Mouse (Mus musculus): ENCODE results near the gene Macf1. TPM values are rescaled to one million over a fixed set of nuclear protein-coding genes. Genes with fewer than 3 reads are reported as not detected.
A peak's percentile ranks its signal among the peaks of the same experiment; 100 is the strongest.
"Not testable (repeated sequence)": the region's sequence is repeated elsewhere in the genome, so short reads cannot be mapped to it uniquely, and the experiment has no call there.

Macf1 gene
- polyA plus RNA-seq, 1 experiment from 2014 or later = 76.5 TPM

- no peak overlapping the region for H3K9ac ChIP-seq (ENCODE audit: low read length)
- DNase-seq (ENCODE audit: low spot score) (no peak), ATAC-seq (no peak)
- H3K36me3 ChIP-seq (ENCODE audit: control insufficient read depth, insufficient read depth, low read length) = peaks cover 87% of the 10 kb centered on the region
- no peak overlapping the region for H3K27ac ChIP-seq (ENCODE audit: low read depth, low read length)
- H3K9me3 ChIP-seq (replicated peaks; ENCODE audit: control insufficient read depth, low read length) = no peaks in the 10 kb centered on the region
- no peaks in the 10 kb centered on the region for H3K27me3 ChIP-seq (replicated peaks; ENCODE audit: control insufficient read depth, insufficient read depth, low read length)
- no peaks in the 10 kb centered on the region for H3K4me1 ChIP-seq (ENCODE audit: control insufficient read depth, insufficient read depth, low read length)
- 94% methylated on average over 3 of the region's 3 CpGs for WGBS
- no peak overlapping the region for H3K4me3 ChIP-seq (ENCODE audit: low read depth, low read length)
- H3K4me2 ChIP-seq (ENCODE audit: low read length) = no peak overlapping the region
These were observed 232.2 kb downstream of the Macf1 start for GRCm38 (mm10) chr4:123451991-123452390.

- H3K4me2 ChIP-seq (ENCODE audit: low read length) = no peak overlapping the region
- H3K4me1 ChIP-seq (ENCODE audit: control insufficient read depth, insufficient read depth, low read length) = no peaks in the 10 kb centered on the region
- H3K27me3 ChIP-seq (replicated peaks; ENCODE audit: control insufficient read depth, insufficient read depth, low read length) = no peaks in the 10 kb centered on the region
- no peak overlapping the region for H3K27ac ChIP-seq (ENCODE audit: low read depth, low read length)
- no peak overlapping the region for H3K4me3 ChIP-seq (ENCODE audit: low read depth, low read length)
- ATAC-seq = no peak
- H3K36me3 ChIP-seq (ENCODE audit: control insufficient read depth, insufficient read depth, low read length) = peaks cover 76% of the 10 kb centered on the region
- H3K9me3 ChIP-seq (replicated peaks; ENCODE audit: control insufficient read depth, low read length) = no peaks in the 10 kb centered on the region
- no peak for DNase-seq (ENCODE audit: low spot score)
- no peak overlapping the region for H3K9ac ChIP-seq (ENCODE audit: low read length)
These were observed 234.9 kb downstream of the Macf1 start for GRCm38 (mm10) chr4:123449304-123449703.

GRCm38 (mm10) chr4:123448015-123448414, 236.1 kb downstream of the Macf1 start:
- Histone ChIP-seq H3K27ac (ENCODE audit: low read depth, low read length) (no peak overlapping the region), H3K36me3 (ENCODE audit: control insufficient read depth, insufficient read depth, low read length) (peaks cover 79% of the 10 kb centered on the region)

GRCm38 (mm10) chr4:123447251-123447650, 236.9 kb downstream of the Macf1 start:
- Histone ChIP-seq H3K9ac (ENCODE audit: low read length) (no peak overlapping the region), H3K4me2 (ENCODE audit: low read length) (no peak overlapping the region), H3K4me1 (ENCODE audit: control insufficient read depth, insufficient read depth, low read length) (no peaks in the 10 kb centered on the region), H3K4me3 (ENCODE audit: low read depth, low read length) (no peak overlapping the region), H3K27ac (ENCODE audit: low read depth, low read length) (no peak overlapping the region), H3K27me3 (replicated peaks; ENCODE audit: control insufficient read depth, insufficient read depth, low read length) (no peaks in the 10 kb centered on the region), H3K9me3 (replicated peaks; ENCODE audit: control insufficient read depth, low read length) (no peaks in the 10 kb centered on the region), H3K36me3 (ENCODE audit: control insufficient read depth, insufficient read depth, low read length) (peaks cover 79% of the 10 kb centered on the region)
- no peak for ATAC-seq
- WGBS = 81% methylated on average over 3 of the region's 3 CpGs
- DNase-seq (ENCODE audit: low spot score) = no peak

More at GRCm38 (mm10) chr4:123448015-123448414, 236.1 kb downstream of the Macf1 start:
- H3K4me3 ChIP-seq (ENCODE audit: low read depth, low read length) = no peak overlapping the region
- no peak overlapping the region for H3K9ac ChIP-seq (ENCODE audit: low read length)
- H3K4me2 ChIP-seq (ENCODE audit: low read length) = no peak overlapping the region
- WGBS = 94% methylated on average over 2 of the region's 2 CpGs
- no peaks in the 10 kb centered on the region for H3K4me1 ChIP-seq (ENCODE audit: control insufficient read depth, insufficient read depth, low read length)
- ATAC-seq (no peak), DNase-seq (ENCODE audit: low spot score) (no peak)
- no peaks in the 10 kb centered on the region for H3K9me3 ChIP-seq (replicated peaks; ENCODE audit: control insufficient read depth, low read length)
- H3K27me3 ChIP-seq (replicated peaks; ENCODE audit: control insufficient read depth, insufficient read depth, low read length) = no peaks in the 10 kb centered on the region

GRCm38 (mm10) chr4:123446754-123447153, 237.4 kb downstream of the Macf1 start:
- H3K4me2 ChIP-seq (ENCODE audit: low read length) = no peak overlapping the region
- WGBS = 69% methylated on average over 7 of the region's 7 CpGs
- ATAC-seq (no peak), DNase-seq (ENCODE audit: low spot score) (no peak)
- H3K27me3 ChIP-seq (replicated peaks; ENCODE audit: control insufficient read depth, insufficient read depth, low read length) = no peaks in the 10 kb centered on the region
- H3K4me1 ChIP-seq (ENCODE audit: control insufficient read depth, insufficient read depth, low read length) = no peaks in the 10 kb centered on the region
- no peak overlapping the region for H3K27ac ChIP-seq (ENCODE audit: low read depth, low read length)
- H3K9ac ChIP-seq (ENCODE audit: low read length) = no peak overlapping the region
- no peak overlapping the region for H3K4me3 ChIP-seq (ENCODE audit: low read depth, low read length)
- H3K9me3 ChIP-seq (replicated peaks; ENCODE audit: control insufficient read depth, low read length) = no peaks in the 10 kb centered on the region
- peaks cover 78% of the 10 kb centered on the region for H3K36me3 ChIP-seq (ENCODE audit: control insufficient read depth, insufficient read depth, low read length)

GRCm38 (mm10) chr4:123446221-123446620, 237.9 kb downstream of the Macf1 start:
- ATAC-seq; H3K4me1 ChIP-seq (ENCODE audit: control insufficient read depth, insufficient read depth, low read length); DNase-seq (ENCODE audit: low spot score); H3K4me3 ChIP-seq (ENCODE audit: low read depth, low read length); H3K9me3 ChIP-seq (replicated peaks; ENCODE audit: control insufficient read depth, low read length); H3K27ac ChIP-seq (ENCODE audit: low read depth, low read length); H3K4me2 ChIP-seq (ENCODE audit: low read length); H3K9ac ChIP-seq (ENCODE audit: low read length); H3K27me3 ChIP-seq (replicated peaks; ENCODE audit: control insufficient read depth, insufficient read depth, low read length): not testable (repeated sequence)
- H3K36me3 ChIP-seq (ENCODE audit: control insufficient read depth, insufficient read depth, low read length) = peaks cover 77% of the 10 kb centered on the region
- WGBS = 87% methylated on average over 2 of the region's 2 CpGs

- WGBS = 73% methylated on average over 5 of the region's 5 CpGs
These were observed 245.7 kb downstream of the Macf1 start for GRCm38 (mm10) chr4:123438414-123438813.

GRCm38 (mm10) chr4:123433171-123433570, 251.0 kb downstream of the Macf1 start:
- no peak overlapping the region for H3K4me2 ChIP-seq (ENCODE audit: low read length)
- no peaks in the 10 kb centered on the region for H3K27me3 ChIP-seq (replicated peaks; ENCODE audit: control insufficient read depth, insufficient read depth, low read length)
- no peak overlapping the region for H3K9ac ChIP-seq (ENCODE audit: low read length)
- WGBS = 71% methylated on average over 3 of the region's 3 CpGs
- ATAC-seq = no peak
- H3K4me3 ChIP-seq (ENCODE audit: low read depth, low read length) = no peak overlapping the region
- peak; percentile 14 for DNase-seq (ENCODE audit: low spot score)
- H3K36me3 ChIP-seq (ENCODE audit: control insufficient read depth, insufficient read depth, low read length) = peaks cover 65% of the 10 kb centered on the region
- no peaks in the 10 kb centered on the region for H3K9me3 ChIP-seq (replicated peaks; ENCODE audit: control insufficient read depth, low read length)
- no peaks in the 10 kb centered on the region for H3K4me1 ChIP-seq (ENCODE audit: control insufficient read depth, insufficient read depth, low read length)
- no peak overlapping the region for H3K27ac ChIP-seq (ENCODE audit: low read depth, low read length)

More at GRCm38 (mm10) chr4:123438414-123438813, 245.7 kb downstream of the Macf1 start:
- no peak overlapping the region for H3K27ac ChIP-seq (ENCODE audit: low read depth, low read length)
- H3K27me3 ChIP-seq (replicated peaks; ENCODE audit: control insufficient read depth, insufficient read depth, low read length) = no peaks in the 10 kb centered on the region
- no peak overlapping the region for H3K4me3 ChIP-seq (ENCODE audit: low read depth, low read length)
- H3K4me2 ChIP-seq (ENCODE audit: low read length) = no peak overlapping the region
- peaks cover 81% of the 10 kb centered on the region for H3K36me3 ChIP-seq (ENCODE audit: control insufficient read depth, insufficient read depth, low read length)
- DNase-seq (ENCODE audit: low spot score) (no peak), ATAC-seq (no peak)
- H3K4me1 ChIP-seq (ENCODE audit: control insufficient read depth, insufficient read depth, low read length) = no peaks in the 10 kb centered on the region
- no peaks in the 10 kb centered on the region for H3K9me3 ChIP-seq (replicated peaks; ENCODE audit: control insufficient read depth, low read length)
- no peak overlapping the region for H3K9ac ChIP-seq (ENCODE audit: low read length)

- H3K4me2 ChIP-seq (ENCODE audit: low read length) = no peak overlapping the region
- WGBS = 86% methylated on average over 12 of the region's 12 CpGs
- peaks cover 61% of the 10 kb centered on the region for H3K36me3 ChIP-seq (ENCODE audit: control insufficient read depth, insufficient read depth, low read length)
- no peak overlapping the region for H3K27ac ChIP-seq (ENCODE audit: low read depth, low read length)
- H3K27me3 ChIP-seq (replicated peaks; ENCODE audit: control insufficient read depth, insufficient read depth, low read length) = no peaks in the 10 kb centered on the region
- H3K4me3 ChIP-seq (ENCODE audit: low read depth, low read length) = no peak overlapping the region
- H3K9ac ChIP-seq (ENCODE audit: low read length) = no peak overlapping the region
- DNase-seq (ENCODE audit: low spot score) = no peak
- no peaks in the 10 kb centered on the region for H3K4me1 ChIP-seq (ENCODE audit: control insufficient read depth, insufficient read depth, low read length)
- H3K9me3 ChIP-seq (replicated peaks; ENCODE audit: control insufficient read depth, low read length) = no peaks in the 10 kb centered on the region
- no peak for ATAC-seq
These were observed 252.2 kb downstream of the Macf1 start for GRCm38 (mm10) chr4:123431936-123432335.
